Mouse (Mus musculus) right cerebral cortex, adult 18-20 months (tissue): Measurements from ENCODE around the gene Kdr.

ENCODE experiments used
- DNase-seq: peaks from one replicate; pipeline ENCODE4 v3.0.0; 2022; ENCODE audit warnings: mixed read lengths

Kdr gene

DNA sequence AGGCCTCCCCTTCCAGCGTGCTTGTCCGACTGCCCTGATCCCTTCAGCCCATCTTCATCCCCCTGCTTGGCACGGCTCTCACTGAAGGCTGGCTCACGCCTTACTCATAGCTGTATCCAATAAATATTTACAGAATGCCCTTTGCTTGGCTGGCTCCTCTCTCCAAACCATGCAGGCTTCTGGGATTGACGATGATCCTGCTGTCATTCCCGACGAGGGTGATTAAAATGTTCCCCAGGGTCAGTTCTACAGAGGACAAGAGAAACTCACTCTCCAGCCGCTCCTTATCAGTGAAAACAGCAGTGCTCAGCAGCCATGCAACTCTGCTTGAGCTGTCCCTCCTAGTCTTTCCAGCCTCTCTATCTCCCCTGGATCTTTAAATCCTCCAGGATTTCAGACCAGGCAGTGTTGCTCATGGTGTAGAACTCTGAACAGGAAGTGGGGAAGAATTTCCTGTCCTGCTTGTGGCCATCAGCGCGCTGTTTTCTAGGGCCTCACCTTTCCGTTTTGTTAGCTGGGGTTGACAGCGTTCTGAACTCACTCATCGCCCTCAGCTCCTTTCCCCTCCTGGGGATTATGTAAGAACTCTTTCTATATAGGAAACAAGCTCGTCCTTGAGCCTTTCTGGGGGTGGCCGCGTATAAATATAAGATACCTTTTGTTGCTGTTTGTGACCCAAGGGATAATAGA lies 77.9 kb downstream of the Kdr start:
- no peak for DNase-seq

DNA sequence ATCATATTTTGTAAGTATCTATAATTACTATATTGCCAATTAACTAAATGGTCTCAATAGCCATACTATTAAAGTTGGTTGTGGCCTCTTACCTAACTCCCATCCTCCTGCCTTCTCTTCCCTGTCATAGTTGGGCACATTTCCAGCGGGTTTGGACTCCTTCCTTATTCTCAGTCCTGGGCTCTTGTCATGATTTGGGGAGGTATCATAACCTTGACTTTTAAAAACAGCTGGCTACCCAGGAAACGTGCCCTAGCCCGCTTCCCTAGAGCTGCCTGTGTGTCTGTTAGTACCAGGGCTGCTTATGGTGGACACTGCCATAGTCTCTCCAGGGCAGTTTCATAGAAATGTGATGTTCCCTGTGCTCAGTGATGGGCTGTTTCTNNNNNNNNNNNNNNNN lies 82.9 kb downstream of the Kdr start:
- DNase-seq, result no peak

DNA sequence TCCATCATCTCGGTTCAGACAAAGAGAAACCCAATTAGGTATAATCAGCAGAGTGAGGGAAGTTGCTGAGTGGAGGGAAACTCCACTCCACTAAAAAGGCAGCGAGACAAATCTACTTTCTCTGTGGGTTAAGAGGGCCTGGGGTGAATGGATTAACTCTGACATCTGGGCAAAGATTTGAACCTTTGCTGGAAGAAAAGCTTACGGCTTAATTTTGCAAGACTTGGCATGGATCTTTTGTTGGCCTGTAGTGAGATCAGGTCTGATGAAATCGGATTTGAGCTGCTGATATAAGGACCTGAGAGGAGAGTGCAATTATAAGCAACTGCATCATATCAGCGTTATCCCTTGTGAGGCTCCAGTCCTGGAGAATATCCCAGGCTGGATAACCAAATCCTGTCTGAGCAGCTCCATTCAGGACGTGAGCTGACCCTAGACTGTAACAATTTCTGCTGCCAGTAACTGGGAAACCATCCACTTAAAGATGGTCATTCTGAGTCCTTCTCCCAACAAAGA lies 85.2 kb downstream of the Kdr start:
- DNase-seq, result no peak
